Mouse (Mus musculus) stomach, postnatal 0 days (tissue): ENCODE results near the gene Bcl2l10. TPM values are rescaled to one million over a fixed set of nuclear protein-coding genes. Genes with fewer than 3 reads are reported as not detected.

Experiments
- ATAC-seq: fragments of 200-750 bp; cut with Nextera tagmentation; 2 replicates; pipeline ENCODE4 v1.8.0; 2017; ENCODE audit not compliant: low FRiP score, low TSS enrichment
- DNase-seq: peaks from one replicate; pipeline ENCODE4 v3.0.0-alpha.2; 2016; ENCODE audit warnings: low spot score
- H3K27ac ChIP-seq: fragments of 300-500 bp; sonication (generic); replicated peaks from 2 replicates; pipeline ENCODE4 v1.5.1; 2014; ENCODE audit warnings: mild to moderate bottlenecking, control low read depth
- H3K27me3 ChIP-seq: fragments of 300-500 bp; sonication (generic); 2 replicates; pipeline ENCODE4 v1.6.1; 2014; ENCODE audit warnings: low read length; ENCODE audit not compliant: control insufficient read depth, insufficient read depth
- H3K36me3 ChIP-seq: fragments of 300-500 bp; sonication (generic); 2 replicates; pipeline ENCODE4 v1.6.1; 2014; ENCODE audit warnings: low read length, mixed read lengths; ENCODE audit not compliant: control insufficient read depth, insufficient read depth
- H3K4me1 ChIP-seq: fragments of 300-500 bp; sonication (generic); replicated peaks from 2 replicates; pipeline ENCODE4 v1.6.1; 2014; ENCODE audit warnings: antibody characterized with exemption; ENCODE audit not compliant: control insufficient read depth, insufficient read depth
- H3K4me2 ChIP-seq: fragments of 300-500 bp; sonication (generic); replicated peaks from 2 replicates; pipeline ENCODE4 v1.6.1; 2014; ENCODE audit warnings: low read depth, mild to moderate bottlenecking, control low read depth, moderate library complexity
- H3K4me3 ChIP-seq: fragments of 300-500 bp; sonication (generic); 2 replicates; pipeline ENCODE4 v1.5.1; 2014; ENCODE audit warnings: low read depth, low read length, control low read depth
- H3K9ac ChIP-seq: fragments of 300-500 bp; sonication (generic); 2 replicates; pipeline ENCODE4 v1.6.1; 2014; ENCODE audit warnings: mild to moderate bottlenecking, low read length, control low read depth, mixed read lengths
- H3K9me3 ChIP-seq: fragments of 300-500 bp; sonication (generic); 2 replicates; pipeline ENCODE4 v1.6.1; 2016; ENCODE audit warnings: low read length; ENCODE audit not compliant: control insufficient read depth
- CTCF ChIP-seq: IDR thresholded peaks from 2 replicates; pipeline ENCODE4 v1.5.1; 2016; ENCODE audit warnings: antibody characterized with exemption, low read depth, mild to moderate bottlenecking, moderate library complexity
- EP300 ChIP-seq: optimal IDR thresholded peaks from 2 replicates; pipeline ENCODE3; 2016; ENCODE audit warnings: antibody characterized with exemption
- WGBS: fragments of 180-500 bp; shearing (Covaris S2); extraction: QIAGEN DNeasy Blood & Tissue Kit; methylation state at CpG from one replicate; pipeline ENCODE4 v1.1.7; 2014; 5-methylcytosine and 5-hydroxymethylcytosine counted together
- polyA plus RNA-seq: library from polyadenylated mRNA; unstranded; fragments of >200 nt; fragmentation: Nextera tagmentation; extraction: Ambion mirVana; gene quantifications from 2 replicates; pipeline ENCODE4 v1.2.1, GENCODE M21; 2015

Gene Bcl2l10
- polyA plus RNA-seq, 1 experiment from 2014 or later: not detected

DNA sequence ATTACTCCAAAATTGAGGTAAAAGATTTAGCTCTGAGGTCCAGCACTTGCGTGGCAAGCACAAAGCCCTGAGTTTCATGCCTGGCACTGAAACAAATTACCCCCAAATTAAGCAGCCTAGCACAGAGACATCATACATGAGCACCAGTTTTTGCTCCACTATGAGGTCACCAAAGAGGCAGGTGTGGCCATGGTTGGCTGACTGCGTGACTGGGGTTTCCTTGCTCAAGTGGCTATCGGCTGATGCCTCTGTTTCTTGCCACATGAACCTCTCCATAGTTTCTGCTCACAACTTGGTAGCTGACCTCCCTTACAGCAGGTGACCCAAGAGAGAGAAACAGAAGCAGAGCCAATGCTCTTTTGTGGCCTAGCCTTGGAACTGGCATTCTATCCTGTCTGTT is 19.5 kb upstream of the Bcl2l10 start:
- H3K36me3 ChIP-seq: peaks cover 10% of the 10 kb centered on the region
- 93% methylated on average over 3 of the region's 3 CpGs for WGBS
- ATAC-seq (no peak), DNase-seq (no peak)
- no peaks in the 10 kb centered on the region for H3K27me3 ChIP-seq
- no peak for TF ChIP-seq CTCF
- no peak for TF ChIP-seq EP300
- no peaks in the 10 kb centered on the region for H3K4me1 ChIP-seq
- no peak overlapping the region for H3K4me2 ChIP-seq
- H3K27ac ChIP-seq: no peak overlapping the region
- no peak overlapping the region for H3K4me3 ChIP-seq
- no peak overlapping the region for H3K9ac ChIP-seq
- no peaks in the 10 kb centered on the region for H3K9me3 ChIP-seq

DNA sequence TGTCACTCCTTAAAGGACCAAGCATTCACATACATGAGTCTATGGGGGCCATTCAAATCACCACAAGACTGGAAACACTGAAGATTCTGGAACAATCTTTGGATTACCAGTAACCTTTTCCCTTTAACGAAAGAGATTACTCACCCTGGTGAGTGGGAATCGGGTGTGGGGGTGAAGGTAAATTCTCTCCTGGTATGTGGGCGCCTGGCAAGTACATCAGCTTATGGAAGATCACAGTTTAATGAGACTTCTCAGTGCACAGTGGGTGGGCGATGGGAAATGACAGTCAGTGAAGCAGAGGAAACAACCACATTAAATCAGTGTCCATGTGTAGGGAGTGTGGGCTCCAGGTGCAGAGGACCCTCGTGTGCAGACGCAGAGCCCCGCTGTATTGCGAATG is 16.7 kb upstream of the Bcl2l10 start:
- H3K36me3 ChIP-seq: peaks cover 17% of the 10 kb centered on the region
- no peaks in the 10 kb centered on the region for H3K27me3 ChIP-seq
- no peaks in the 10 kb centered on the region for H3K4me1 ChIP-seq
- no peak for DNase-seq
- no peak for ATAC-seq
- no peaks in the 10 kb centered on the region for H3K9me3 ChIP-seq
- H3K4me3 ChIP-seq: no peak overlapping the region
- no peak for TF ChIP-seq CTCF
- 93% methylated on average over 8 of the region's 8 CpGs for WGBS
- H3K27ac ChIP-seq: no peak overlapping the region
- no peak overlapping the region for H3K4me2 ChIP-seq
- no peak overlapping the region for H3K9ac ChIP-seq

DNA sequence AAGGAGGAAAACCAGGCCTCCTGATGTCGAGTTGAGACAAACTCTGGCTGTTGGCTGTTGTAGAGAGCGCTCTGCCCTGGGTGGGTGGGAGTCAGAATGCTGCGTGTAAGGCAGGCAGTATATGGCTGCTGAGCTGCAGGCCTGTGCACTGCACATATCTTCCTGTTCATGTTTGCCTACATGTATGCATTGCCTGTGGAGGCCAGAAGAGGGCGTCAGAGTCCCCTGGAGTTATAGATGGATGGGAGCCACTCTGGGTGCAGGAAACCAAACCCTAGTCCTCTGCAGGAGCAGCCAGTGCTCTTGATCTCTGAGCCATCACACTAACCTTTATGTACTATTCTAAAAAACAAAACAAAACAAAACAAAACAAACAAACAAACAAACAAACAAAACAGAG is 13.1 kb upstream of the Bcl2l10 start:
- peaks cover 24% of the 10 kb centered on the region for H3K36me3 ChIP-seq
- DNase-seq: no peak
- H3K27ac ChIP-seq: no peak overlapping the region
- no peak overlapping the region for H3K4me3 ChIP-seq
- H3K9me3 ChIP-seq: no peaks in the 10 kb centered on the region
- no peaks in the 10 kb centered on the region for H3K4me1 ChIP-seq
- TF ChIP-seq EP300 (no peak), CTCF (peak; percentile 32)
- H3K4me2 ChIP-seq: no peak overlapping the region
- H3K27me3 ChIP-seq: no peaks in the 10 kb centered on the region
- no peak overlapping the region for H3K9ac ChIP-seq
- 75% methylated on average over 4 of the region's 4 CpGs for WGBS
- ATAC-seq: no peak

DNA sequence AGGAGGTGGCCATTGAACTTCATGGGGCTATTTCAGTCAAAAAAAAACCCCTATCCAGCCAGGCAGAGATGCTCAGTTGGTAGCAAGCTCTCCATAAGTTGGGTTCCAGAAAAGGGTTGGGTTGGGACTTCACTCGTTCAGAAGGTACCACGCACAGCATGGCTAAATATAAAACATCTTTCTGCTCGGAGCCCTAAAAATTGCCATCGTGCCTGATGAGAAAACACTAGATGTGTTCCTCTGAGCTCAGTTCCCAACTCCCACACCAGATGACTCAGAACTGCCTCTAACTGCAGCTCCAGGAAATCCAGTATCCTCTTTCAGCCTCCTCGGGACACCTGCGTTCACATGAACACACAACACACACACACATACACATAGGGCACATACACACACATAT is 9.5 kb upstream of the Bcl2l10 start:
- H3K9me3 ChIP-seq: no peaks in the 10 kb centered on the region
- no peak overlapping the region for H3K27ac ChIP-seq
- no peak overlapping the region for H3K4me3 ChIP-seq
- 87% methylated on average over 6 of the region's 6 CpGs for WGBS
- no peak overlapping the region for H3K4me2 ChIP-seq
- no peak for DNase-seq
- no peaks in the 10 kb centered on the region for H3K4me1 ChIP-seq
- H3K27me3 ChIP-seq: no peaks in the 10 kb centered on the region
- ATAC-seq: no peak
- no peak overlapping the region for H3K9ac ChIP-seq
- H3K36me3 ChIP-seq: peaks cover 20% of the 10 kb centered on the region
- TF ChIP-seq EP300: no peak
- no peak for TF ChIP-seq CTCF

DNA sequence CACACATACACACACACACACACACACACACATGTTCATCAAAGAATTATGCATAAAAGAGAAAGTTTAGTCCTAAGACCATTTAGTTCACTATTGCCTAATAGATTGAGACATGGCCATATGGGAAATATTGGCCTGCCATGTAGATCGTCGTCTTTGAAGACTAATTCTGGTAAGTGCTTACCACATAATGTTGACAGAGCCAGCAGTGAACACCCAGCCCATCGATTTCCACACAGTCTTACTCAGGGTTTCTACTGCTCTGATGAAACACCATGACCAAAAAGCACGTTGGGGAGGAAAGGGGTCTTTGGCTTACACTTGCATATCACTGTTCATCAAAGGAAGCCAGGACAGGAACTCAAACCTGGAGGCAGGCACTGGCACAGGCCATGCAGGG is 5.1 kb upstream of the Bcl2l10 start:
- Histone ChIP-seq H3K36me3 (peaks cover 8% of the 10 kb centered on the region; the same call in 1 of the 2 replicates), H3K4me3 (no peak overlapping the region), H3K27me3 (no peaks in the 10 kb centered on the region), H3K27ac (no peak overlapping the region), H3K4me2 (no peak overlapping the region), H3K4me1 (no peaks in the 10 kb centered on the region), H3K9ac (no peak overlapping the region), H3K9me3 (no peaks in the 10 kb centered on the region)
- WGBS: 72% methylated on average over 4 of the region's 4 CpGs
- no peak for DNase-seq
- no peak for TF ChIP-seq CTCF
- TF ChIP-seq EP300: no peak
- ATAC-seq: no peak

DNA sequence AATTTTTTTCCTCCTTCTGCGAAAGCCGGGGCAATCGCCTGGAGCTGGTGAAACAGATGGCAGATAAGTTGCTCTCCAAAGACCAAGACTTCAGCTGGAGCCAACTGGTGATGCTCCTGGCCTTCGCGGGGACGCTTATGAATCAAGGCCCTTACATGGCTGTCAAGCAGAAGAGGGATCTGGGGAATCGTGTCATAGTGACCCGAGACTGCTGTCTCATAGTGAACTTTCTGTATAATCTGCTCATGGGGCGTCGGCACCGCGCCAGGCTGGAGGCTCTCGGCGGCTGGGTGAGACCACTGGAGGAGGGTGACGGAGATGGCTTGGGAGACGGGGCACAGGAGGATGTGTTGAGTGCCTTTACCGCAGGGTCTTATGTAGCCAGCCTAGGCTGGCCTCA is 508 bp downstream of the Bcl2l10 start:
- whole genome bisulfite sequencing: 92% methylated on average over 17 of the region's 17 CpGs
- no peak overlapping the region for H3K27ac ChIP-seq
- no peak for TF ChIP-seq CTCF
- no peaks in the 10 kb centered on the region for H3K36me3 ChIP-seq
- no peak overlapping the region for H3K4me3 ChIP-seq
- H3K4me2 ChIP-seq: no peak overlapping the region
- ATAC-seq: no peak
- H3K9ac ChIP-seq: no peak overlapping the region
- no peaks in the 10 kb centered on the region for H3K9me3 ChIP-seq
- no peaks in the 10 kb centered on the region for H3K27me3 ChIP-seq
- no peaks in the 10 kb centered on the region for H3K4me1 ChIP-seq
- no peak for DNase-seq
